Mouse (Mus musculus) adrenal gland, adult 10 weeks (tissue): ENCODE measurements around the gene Nr4a1. TPM values are rescaled to one million over a fixed set of nuclear protein-coding genes. Genes with fewer than 3 reads are reported as not detected.

Experiments used
- polyA plus RNA-seq: library from polyadenylated mRNA; stranded (reverse); fragments of 350-450 nt; fragmentation: Illumina TruSeq; extraction: RNeasy Lipid Tissue Mini Kit (QIAGEN cat#74804); gene quantifications from one replicate; pipeline ENCODE4 v1.2.3, GENCODE M21; 2014; ENCODE audit warnings: low read depth, low replicate concordance

Nr4a1 gene
- polyA plus RNA-seq, result 48.2 TPM

GRCm38 (mm10) chr15:101253886-101254795 is at the start of gene Nr4a1:
Gene Nr4a1 (plus strand): TSS chr15:101254269.

GRCm38 (mm10) chr15:101224006-101224906 is 29.8 kb upstream of the Nr4a1 start, which contains the start of gene Grasp:
Gene Grasp (plus strand): TSS chr15:101224188.

DNA sequence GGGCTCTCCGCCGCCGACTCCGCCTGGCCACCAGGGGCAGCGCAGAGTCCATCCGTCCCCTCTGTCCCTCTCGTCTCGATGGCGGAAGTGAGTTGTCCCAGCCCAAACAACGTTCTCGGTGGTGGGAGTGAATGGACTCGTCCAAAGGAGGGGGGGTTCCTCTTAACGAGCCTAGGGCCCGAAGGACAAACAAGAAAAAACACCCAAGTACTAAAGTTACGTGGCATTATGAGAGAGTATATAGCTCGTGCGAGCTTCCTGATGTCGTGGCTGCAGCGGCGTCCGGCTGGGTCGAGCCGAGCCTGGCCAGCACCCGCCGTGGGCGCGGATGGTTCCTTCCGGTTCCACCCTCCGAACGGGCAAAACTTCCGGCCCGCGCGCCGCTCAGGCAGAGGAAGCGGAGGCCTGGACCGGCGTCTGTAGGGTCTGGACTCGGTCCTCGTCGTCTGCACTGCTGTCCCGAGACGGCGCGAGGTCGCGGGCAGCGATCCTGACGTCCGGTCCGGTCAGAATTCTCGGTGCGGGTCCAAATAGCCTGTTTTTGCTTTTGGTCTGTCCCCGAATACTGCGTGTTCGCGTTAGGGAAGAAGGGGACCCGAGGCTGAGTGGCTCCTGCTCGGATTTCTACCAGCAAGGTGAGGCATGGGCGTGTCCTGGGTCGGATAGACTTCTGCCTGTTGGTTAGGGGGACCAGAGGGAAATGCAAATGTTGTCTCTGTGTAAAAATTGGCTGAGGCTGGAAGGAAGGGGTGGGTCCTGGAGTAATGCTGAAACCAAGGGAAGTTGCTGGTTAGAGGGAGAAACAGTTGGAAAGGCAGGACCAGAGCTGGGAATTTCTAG is 30.1 kb downstream of the Nr4a1 start, which contains the start of gene Atg101:
Gene Atg101 (plus strand): TSS at position 362 of the 840 bp plus-strand sequence.

GRCm38 (mm10) chr15:101293025-101293621 is 39.1 kb downstream of the Nr4a1 start, which contains the start of gene 6030408B16Rik:
Gene 6030408B16Rik (plus strand): TSS chr15:101293212.

Other genes with a start within 250 kb of the Nr4a1 start
- not detected for gene Gm47841, start 206.9 kb upstream of the Nr4a1 start, polyA plus RNA-seq
- 0.82 TPM for gene Fignl2, start 175.7 kb upstream of the Nr4a1 start, polyA plus RNA-seq
- not detected for gene Ankrd33, start 138.5 kb upstream of the Nr4a1 start, polyA plus RNA-seq
- 1.0 TPM for gene Acvrl1, start 125.7 kb upstream of the Nr4a1 start, polyA plus RNA-seq
- 4.5 TPM for gene Acvr1b, start 80.2 kb upstream of the Nr4a1 start, polyA plus RNA-seq
- gene Grasp, start 30.1 kb upstream of the Nr4a1 start, polyA plus RNA-seq, result 0.35 TPM
- not detected for gene Atg101, start 30.0 kb downstream of the Nr4a1 start, polyA plus RNA-seq
- not detected for gene 6030408B16Rik, start 38.9 kb downstream of the Nr4a1 start, polyA plus RNA-seq
- 0.17 TPM for gene Krt80, start 115.9 kb downstream of the Nr4a1 start, polyA plus RNA-seq
- gene Krt7, start 156.8 kb downstream of the Nr4a1 start, polyA plus RNA-seq, result not detected
- not detected for gene Krt87, start 184.5 kb downstream of the Nr4a1 start, polyA plus RNA-seq
- not detected for gene Krt88, start 193.5 kb downstream of the Nr4a1 start, polyA plus RNA-seq
- not detected for gene Krt81, start 209.5 kb downstream of the Nr4a1 start, polyA plus RNA-seq
- gene Krt86, start 219.2 kb downstream of the Nr4a1 start, polyA plus RNA-seq, result not detected
- gene Krt83, start 237.2 kb downstream of the Nr4a1 start, polyA plus RNA-seq, result not detected